Mouse (Mus musculus) brown adipose tissue, adult 24 weeks (tissue): ENCODE results near the gene Ubr7. TPM values are rescaled to one million over a fixed set of nuclear protein-coding genes. Genes with fewer than 3 reads are reported as not detected.

ENCODE experiments used
- H3K27ac ChIP-seq: fragments of 200-500 bp; replicated peaks from 2 replicates; pipeline ENCODE4 v1.5.1; 2012; ENCODE audit warnings: low read depth, mild to moderate bottlenecking, low read length
- H3K4me1 ChIP-seq: fragments of 200-500 bp; 2 replicates; pipeline ENCODE4 v1.6.1; 2012; ENCODE audit warnings: low read length, mixed read lengths; ENCODE audit not compliant: control insufficient read depth, insufficient read depth, insufficient read length
- H3K4me3 ChIP-seq: fragments of 200-500 bp; 2 replicates; pipeline ENCODE4 v1.5.1; 2012; ENCODE audit warnings: low read depth, mild to moderate bottlenecking, low read length, moderate library complexity; ENCODE audit not compliant: insufficient read depth
- polyA plus RNA-seq: library from polyadenylated mRNA; stranded (reverse); fragments of >200 nt; gene quantifications from 2 replicates; pipeline ENCODE4 v1.2.4, GENCODE M21; 2012; ENCODE audit not compliant: missing spikeins, insufficient read depth, insufficient read length

Ubr7 gene
- polyA plus RNA-seq, result 12.9 and 14.5 TPM in 2 replicates

- H3K4me3 ChIP-seq, result peak within 1 kb of the TSS; percentile 98
- H3K4me1 ChIP-seq, result peaks cover 6% of the 10 kb centered on the region; the same call in 1 of the 2 replicates
- H3K27ac ChIP-seq, result peak within 1 kb of the TSS; percentile 86
These were observed at the start of gene Ubr7, which contains the start of the genes Gm28051 and Gon7 for GRCm38 (mm10) chr12:102757689-102758402. TSS of gene Ubr7 (plus strand) at chr12:102757967. TSS of gene Gm28051 (minus strand) at chr12:102757765. TSS of gene Gon7 (minus strand) at chr12:102757803.

DNA sequence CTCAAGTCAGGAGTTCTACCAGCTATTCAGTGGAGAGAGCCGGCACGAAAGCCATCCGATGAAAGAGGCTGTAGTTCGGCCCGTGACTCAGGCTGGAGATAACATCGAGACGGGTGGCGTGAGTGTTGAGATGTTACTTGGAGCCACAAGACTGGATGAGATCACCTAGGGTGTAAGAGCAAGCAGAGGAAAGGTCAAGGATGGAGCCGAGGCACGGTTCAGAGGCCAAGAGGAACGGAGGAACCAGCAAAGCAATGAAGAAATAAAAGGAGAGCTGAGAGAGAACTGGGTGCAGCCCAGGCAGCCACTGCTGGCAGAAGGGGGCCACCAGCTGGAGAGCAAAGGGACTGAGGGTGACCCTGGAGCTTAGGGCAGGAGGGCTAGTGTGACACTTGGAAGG lies 49.5 kb upstream of the Ubr7 start:
- no peak overlapping the region for H3K4me3 ChIP-seq
- peak overlapping the region; percentile 32; the same call in 1 of the 2 replicates for H3K27ac ChIP-seq
- H3K4me1 ChIP-seq, result no peaks in the 10 kb centered on the region

GRCm38 (mm10) chr12:102709896-102710295 lies 47.9 kb upstream of the Ubr7 start:
- Histone ChIP-seq H3K27ac (no peak overlapping the region), H3K4me3 (no peak overlapping the region), H3K4me1 (no peaks in the 10 kb centered on the region)

GRCm38 (mm10) chr12:102710851-102711375 lies 46.9 kb upstream of the Ubr7 start:
- Histone ChIP-seq H3K27ac (no peak overlapping the region), H3K4me1 (no peaks in the 10 kb centered on the region), H3K4me3 (no peak overlapping the region)

- H3K4me3 ChIP-seq, result peak overlapping the region; percentile 27
- peak overlapping the region; percentile 41 for H3K27ac ChIP-seq
- H3K4me1 ChIP-seq, result no peaks in the 10 kb centered on the region
These were observed 44.5 kb upstream of the Ubr7 start for GRCm38 (mm10) chr12:102713153-102713865.

DNA sequence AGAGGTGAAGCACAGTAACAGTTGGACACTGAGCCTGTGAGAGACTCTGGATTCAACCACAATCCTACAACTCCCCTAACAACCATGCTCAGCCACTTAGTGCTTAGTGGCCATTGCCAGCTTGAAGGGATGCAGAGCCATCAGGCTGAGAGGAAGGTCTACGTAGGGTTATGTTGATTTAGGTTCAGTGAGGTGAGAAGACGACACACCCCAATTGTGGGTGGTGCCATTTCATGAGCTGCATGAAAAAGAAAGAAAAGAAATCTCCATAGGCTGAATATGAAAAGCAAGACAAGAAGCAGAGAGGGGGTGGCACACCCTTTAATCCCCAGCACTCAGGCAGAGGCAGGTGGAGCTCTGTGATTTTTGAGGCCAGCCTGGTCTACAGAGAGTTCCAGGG lies 43.7 kb upstream of the Ubr7 start:
- H3K4me3 ChIP-seq, result no peak overlapping the region
- no peaks in the 10 kb centered on the region for H3K4me1 ChIP-seq
- H3K27ac ChIP-seq, result no peak overlapping the region; the same call in 1 of the 2 replicates

- Histone ChIP-seq H3K4me3 (no peak overlapping the region), H3K4me1 (no peaks in the 10 kb centered on the region), H3K27ac (no peak overlapping the region)
These were observed 42.9 kb upstream of the Ubr7 start for GRCm38 (mm10) chr12:102714654-102715395.

DNA sequence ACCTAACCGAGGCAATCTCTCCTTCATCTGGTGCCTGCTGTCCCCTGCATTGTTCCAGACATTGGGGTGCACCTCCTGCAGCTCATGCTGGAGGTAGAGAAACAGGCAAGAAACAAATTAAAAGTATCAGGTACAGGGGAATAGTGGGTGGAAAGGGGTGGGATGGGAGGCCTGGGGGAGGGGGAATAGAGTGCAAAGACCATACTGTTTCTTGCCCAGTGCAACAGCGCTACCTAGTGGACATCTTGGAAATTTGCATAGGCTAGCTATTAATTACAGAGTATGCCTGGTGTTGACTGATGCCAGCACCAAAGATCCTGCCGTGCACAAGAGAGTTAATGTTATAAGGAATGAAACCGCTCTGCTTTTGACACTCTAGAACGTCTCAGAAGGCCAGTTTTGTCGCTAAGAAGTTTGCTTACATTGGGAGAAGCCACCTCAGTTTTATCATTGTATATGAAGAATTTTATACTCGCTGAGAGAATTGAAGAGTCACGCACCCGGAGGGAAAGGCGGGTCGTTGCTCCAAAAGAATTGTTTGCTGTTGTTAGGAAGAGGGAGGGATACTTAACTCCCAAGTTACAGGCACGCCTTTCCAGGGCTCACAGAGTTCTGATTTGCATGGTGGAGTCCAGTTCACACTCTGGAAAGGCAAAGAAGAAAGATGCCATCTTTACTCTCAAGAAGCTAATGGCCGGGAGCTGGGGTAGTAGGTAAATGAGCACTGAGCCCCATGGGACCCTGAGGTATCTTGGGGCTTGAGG lies 38.0 kb upstream of the Ubr7 start:
- H3K27ac ChIP-seq, result no peak overlapping the region
- no peaks in the 10 kb centered on the region for H3K4me1 ChIP-seq
- no peak overlapping the region for H3K4me3 ChIP-seq

DNA sequence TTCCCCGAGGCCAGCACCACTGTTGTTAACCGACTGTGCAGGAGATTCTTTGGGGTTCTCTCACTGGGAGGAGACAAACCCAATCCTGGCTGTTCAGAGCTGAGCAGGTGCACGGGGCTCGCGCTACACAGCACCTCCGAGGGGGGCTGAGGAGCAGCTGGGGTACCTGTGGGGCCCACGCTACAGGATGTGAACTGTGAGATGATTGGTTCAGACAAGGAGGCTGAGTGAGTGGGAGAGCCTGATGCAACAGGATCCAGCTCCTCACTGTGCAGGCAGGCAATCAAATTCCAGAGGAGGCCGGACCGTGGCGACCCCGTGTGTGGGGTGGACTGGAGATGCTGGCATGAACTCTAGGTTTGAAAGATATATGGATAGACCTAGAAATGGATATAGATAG lies 35.3 kb upstream of the Ubr7 start:
- Histone ChIP-seq H3K27ac (no peak overlapping the region), H3K4me1 (no peaks in the 10 kb centered on the region), H3K4me3 (no peak overlapping the region)

- Histone ChIP-seq H3K4me1 (no peaks in the 10 kb centered on the region), H3K4me3 (no peak overlapping the region), H3K27ac (no peak overlapping the region)
These were observed 34.8 kb upstream of the Ubr7 start for GRCm38 (mm10) chr12:102722966-102723365.

- H3K27ac ChIP-seq, result no peak overlapping the region
- no peak overlapping the region for H3K4me3 ChIP-seq
- H3K4me1 ChIP-seq, result no peaks in the 10 kb centered on the region
These were observed 33.9 kb upstream of the Ubr7 start for GRCm38 (mm10) chr12:102723861-102724260.

DNA sequence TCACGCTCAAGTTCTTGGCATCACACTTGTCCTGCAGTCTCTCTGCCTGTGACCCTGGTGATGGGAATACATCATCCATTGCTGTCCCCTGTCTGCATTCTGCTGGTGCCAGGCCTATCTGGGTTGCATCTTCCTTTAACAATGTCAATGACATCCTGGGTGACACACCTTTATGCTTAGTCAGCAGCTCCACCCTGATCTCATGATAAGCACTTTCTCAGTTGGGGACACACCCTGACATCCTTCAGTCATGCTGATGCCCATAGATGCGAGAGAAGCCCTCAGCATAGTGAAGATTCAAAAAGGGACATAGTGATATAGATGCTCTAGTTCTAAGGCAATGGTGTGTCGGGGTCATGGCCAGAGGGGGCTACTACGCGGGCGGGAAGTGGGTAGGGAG lies 32.6 kb upstream of the Ubr7 start:
- H3K4me1 ChIP-seq, result no peaks in the 10 kb centered on the region
- H3K27ac ChIP-seq, result no peak overlapping the region
- no peak overlapping the region for H3K4me3 ChIP-seq

DNA sequence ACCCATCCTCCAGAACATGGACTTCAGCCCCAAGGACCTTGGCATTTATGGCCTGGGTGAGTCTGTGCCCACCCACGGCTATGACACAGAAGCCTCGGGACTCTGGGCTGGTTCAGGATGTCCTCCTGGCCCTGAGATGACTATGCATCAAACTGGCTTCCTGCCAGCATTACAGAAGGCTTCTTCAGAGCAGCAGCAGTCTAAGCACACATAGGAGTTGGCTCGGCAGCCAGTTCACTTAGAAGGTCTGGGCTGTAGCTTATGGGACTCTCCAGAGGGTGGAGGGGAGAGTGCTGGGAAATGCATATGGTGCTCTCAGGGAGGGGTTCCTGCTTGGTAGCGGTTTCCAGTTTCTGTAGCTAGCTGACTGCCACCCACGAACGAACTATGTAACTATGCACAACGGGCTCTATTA lies 32.0 kb upstream of the Ubr7 start:
- Histone ChIP-seq H3K27ac (no peak overlapping the region), H3K4me1 (0 out of 2 replicates have a peak, but pooled peaks cover 6% of the 10 kb centered on the region), H3K4me3 (no peak overlapping the region)
